8 mouse cellular contexts compared by ENCODE assay signal in genomic region chr6:145339956-145340656, GRCm38 (mm10).
DNase-seq lines count a peak whose midpoint lies in the region; ATAC-seq and TF ChIP-seq lines count a peak whose summit lies in the region.

No protein-coding gene starts in this region.

- peak overlapping the region; percentile 93 for H3K4me2 ChIP-seq in liver, embryonic 11.5 days
- H3K4me2 ChIP-seq in stomach, embryonic 14.5 days (replicated peaks; ENCODE audit: low read depth, low read length), result peak overlapping the region; percentile 58

- peak overlapping the region; percentile 62 for H3K4me3 ChIP-seq in embryonic facial prominence, embryonic 10.5 days
- peak overlapping the region; percentile 31 for H3K4me3 ChIP-seq in kidney, adult 2 months (ENCODE audit: insufficient read depth, low read depth, low read length)
- H3K4me3 ChIP-seq in liver, embryonic 11.5 days (ENCODE audit: low read depth, low read length), result peak overlapping the region; percentile 57
- H3K4me3 ChIP-seq in stomach, embryonic 14.5 days (ENCODE audit: low read depth, low read length), result peak overlapping the region; percentile 32

- peaks cover 28% of the 10 kb centered on the region for H3K4me1 ChIP-seq in embryonic facial prominence, embryonic 10.5 days
- H3K4me1 ChIP-seq in kidney, adult 2 months (ENCODE audit: control insufficient read depth, insufficient read depth, low read length), result peaks cover 14% of the 10 kb centered on the region; the same call in 1 of the 2 replicates
- peaks cover 16% of the 10 kb centered on the region for H3K4me1 ChIP-seq in liver, embryonic 11.5 days (replicated peaks; ENCODE audit: control insufficient read depth, insufficient read depth, low read length)
- H3K4me1 ChIP-seq in stomach, embryonic 14.5 days (ENCODE audit: control insufficient read depth, insufficient read depth, low read length), result no peaks in the 10 kb centered on the region

- peak; percentile 21 for ATAC-seq in liver, embryonic 11.5 days (replicated peaks; ENCODE audit: low FRiP score)
- ATAC-seq in monocyte, adult 5-6 weeks (replicated peaks; ENCODE audit: insufficient number of reproducible peaks, low FRiP score, low TSS enrichment, poor library complexity, severe bottlenecking), result peak; percentile 48
- ATAC-seq in stomach, embryonic 14.5 days (ENCODE audit: insufficient number of reproducible peaks, insufficient read depth, low FRiP score, low read depth), result peak; percentile 10; the same call in 1 of the 2 replicates

- TF ChIP-seq CTCF in kidney, adult 2 months (conservative IDR thresholded peaks at IDR 0.05; ENCODE audit: insufficient read depth, insufficient read length, low read depth, low read length), result no peak

- peaks cover 35% of the 10 kb centered on the region for H3K27me3 ChIP-seq in embryonic facial prominence, embryonic 10.5 days (replicated peaks; ENCODE audit: low read depth, poor library complexity, severe bottlenecking)
- H3K27me3 ChIP-seq in kidney, adult 2 months (replicated peaks; ENCODE audit: control insufficient read depth, insufficient read depth, low read length), result no peaks in the 10 kb centered on the region
- H3K27me3 ChIP-seq in liver, embryonic 11.5 days (replicated peaks; ENCODE audit: control insufficient read depth, insufficient read depth, low read length), result 0 out of 2 replicates have a peak, but pooled peaks cover 5% of the 10 kb centered on the region
- H3K27me3 ChIP-seq in stomach, embryonic 14.5 days (ENCODE audit: control insufficient read depth, insufficient read depth, low read length), result no peaks in the 10 kb centered on the region

- peak overlapping the region; percentile 84 for H3K27ac ChIP-seq in embryonic facial prominence, embryonic 10.5 days (replicated peaks)
- peak overlapping the region; percentile 89 for H3K27ac ChIP-seq in kidney, adult 2 months (ENCODE audit: insufficient read depth, low read depth, low read length)
- peak overlapping the region; percentile 75 for H3K27ac ChIP-seq in liver, embryonic 11.5 days (ENCODE audit: low read depth, low read length)
- H3K27ac ChIP-seq in stomach, embryonic 14.5 days (ENCODE audit: low read length), result peak overlapping the region; percentile 82

- WGBS in embryonic facial prominence, embryonic 10.5 days, result under 1% methylated on average over 21 of the region's 21 CpGs
- WGBS in kidney, adult 2 months, result 1% methylated on average over 21 of the region's 21 CpGs
- WGBS in liver, embryonic 11.5 days, result 1% methylated on average over 21 of the region's 21 CpGs
- WGBS in stomach, embryonic 14.5 days, result under 1% methylated on average over 21 of the region's 21 CpGs

- H3K9me3 ChIP-seq in embryonic facial prominence, embryonic 10.5 days, result no peaks in the 10 kb centered on the region
- no peaks in the 10 kb centered on the region for H3K9me3 ChIP-seq in liver, embryonic 11.5 days (ENCODE audit: control insufficient read depth, low read length)
- H3K9me3 ChIP-seq in stomach, embryonic 14.5 days (ENCODE audit: control insufficient read depth, low read depth, low read length), result no peaks in the 10 kb centered on the region

- no peak for TF ChIP-seq POLR2A in kidney, adult 2 months (IDR thresholded peaks at IDR 0.05; ENCODE audit: low read depth, low read length)

- H3K9ac ChIP-seq in liver, embryonic 11.5 days (ENCODE audit: low read depth, low read length), result peak overlapping the region; percentile 60
- peak overlapping the region; percentile 42; the same call in 1 of the 2 replicates for H3K9ac ChIP-seq in stomach, embryonic 14.5 days (replicated peaks; ENCODE audit: low read depth, low read length)

- H3K36me3 ChIP-seq in embryonic facial prominence, embryonic 10.5 days (replicated peaks), result no peaks in the 10 kb centered on the region
- no peaks in the 10 kb centered on the region for H3K36me3 ChIP-seq in kidney, adult 2 months (ENCODE audit: control insufficient read depth, insufficient read depth, low read length)
- H3K36me3 ChIP-seq in liver, embryonic 11.5 days (ENCODE audit: control insufficient read depth, insufficient read depth, low read length), result no peaks in the 10 kb centered on the region
- H3K36me3 ChIP-seq in stomach, embryonic 14.5 days (ENCODE audit: control insufficient read depth, insufficient read depth, low read length), result no peaks in the 10 kb centered on the region

- DNase-seq in 3T3-L1 (ENCODE audit: low read depth, low spot score), result peak; percentile 62
- peak; percentile 76 for DNase-seq in adrenal gland, adult 8-10 months
- peak; percentile 65 for DNase-seq in embryonic facial prominence, embryonic 10.5 days (ENCODE audit: low spot score)
- DNase-seq in heart, adult 8-10 months (ENCODE audit: low spot score), result peak; percentile 87
- peak; percentile 91 for DNase-seq in kidney, adult 2 months
- peak; percentile 68 for DNase-seq in liver, embryonic 11.5 days (ENCODE audit: low spot score)

Comparison
In these comparisons a context has a peak if more than half of its experiments do, and no peak if none do; other contexts are left out.
1. Peak in every context shown above with its lines: DNase-seq, ATAC-seq, H3K4me3 ChIP-seq and H3K27ac ChIP-seq.